Mouse (Mus musculus): ENCODE data around the gene Impdh1.

DNA sequence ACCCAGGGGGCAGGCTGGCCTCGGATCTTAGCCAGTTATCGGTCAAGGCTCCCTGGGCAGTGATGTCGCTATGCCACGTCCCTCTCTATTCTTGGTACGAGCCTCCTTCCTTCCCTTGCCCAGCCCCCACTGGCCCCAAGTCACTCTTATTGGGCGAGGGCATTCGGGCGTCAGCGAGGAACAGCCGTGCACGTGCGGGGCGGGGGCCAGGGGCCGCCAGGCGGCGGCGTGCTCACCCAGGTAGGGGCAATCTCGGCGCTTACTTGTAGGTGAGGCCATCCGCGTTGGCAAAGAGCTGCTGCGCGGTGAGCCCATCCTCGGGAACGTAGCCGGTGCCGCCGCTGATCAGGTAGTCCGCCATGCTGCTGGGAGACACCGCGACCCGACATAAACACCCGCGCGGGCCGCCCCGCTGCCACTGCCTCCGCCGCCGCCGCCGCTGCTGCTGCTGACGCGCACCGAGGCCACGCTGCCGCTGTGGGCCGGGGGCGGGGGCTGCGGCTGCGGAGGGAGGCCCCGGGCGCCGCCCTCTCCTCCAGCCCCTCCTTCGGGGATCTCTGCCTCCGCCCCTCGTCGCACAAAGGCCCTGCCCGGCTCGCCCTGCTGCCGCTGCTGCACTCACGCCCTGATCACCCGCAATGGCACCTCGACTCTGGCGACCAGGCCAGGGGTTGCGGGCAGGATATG is 4.2 kb downstream of the Impdh1 start:
- no peak for TF ChIP-seq CTCF (IDR thresholded peaks at IDR 0.05; ENCODE audit: low read depth, low read length)
- TF ChIP-seq POLR2A (IDR thresholded peaks at IDR 0.05; ENCODE audit: insufficient read depth, low read length): peak; percentile 23

Measured in ES-Bruce4 (cell line).